Mouse (Mus musculus) megakaryocyte, embryonic 14.5 days (primary cell): Measurements from ENCODE around the gene Dscam.

Experiments used
- FLI1 ChIP-seq: IDR thresholded peaks from 2 replicates; pipeline ENCODE4 v1.6.1; 2012; ENCODE audit warnings: low read length, inconsistent platforms, mixed read lengths
- GATA1 ChIP-seq: IDR thresholded peaks from 3 replicates; pipeline ENCODE4 v1.6.1; 2012; ENCODE audit warnings: mixed read lengths, low read length, inconsistent platforms, borderline replicate concordance

- TF ChIP-seq FLI1 (no peak), GATA1 (no peak)
Measured at GRCm38 (mm10) chr16:96945468-96946302, 224.9 kb downstream of the Dscam start.
